Mouse (Mus musculus) limb, embryonic 12.5 days (tissue): ENCODE data around the gene Cacna1e. TPM values are rescaled to one million over a fixed set of nuclear protein-coding genes. Genes with fewer than 3 reads are reported as not detected.

ENCODE experiments used
- ATAC-seq: fragments of 200-750 bp; cut with Nextera tagmentation; 2 replicates; pipeline ENCODE4 v1.8.0; 2017; ENCODE audit warnings: low read depth, moderate TSS enrichment; ENCODE audit not compliant: insufficient number of reproducible peaks, insufficient read depth, low FRiP score, low TSS enrichment
- H3K27ac ChIP-seq: fragments of 300-500 bp; sonication (generic); 2 replicates; pipeline ENCODE4 v1.5.1; 2016; ENCODE audit warnings: mild to moderate bottlenecking, moderate library complexity
- H3K27me3 ChIP-seq: fragments of 300-500 bp; sonication (generic); 2 replicates; pipeline ENCODE4 v1.6.1; 2016; ENCODE audit warnings: mild to moderate bottlenecking, moderate library complexity
- H3K36me3 ChIP-seq: fragments of 300-500 bp; sonication (generic); 2 replicates; pipeline ENCODE4 v1.6.1; 2016; ENCODE audit warnings: mild to moderate bottlenecking, moderate library complexity
- H3K4me1 ChIP-seq: fragments of 300-500 bp; sonication (generic); replicated peaks from 2 replicates; pipeline ENCODE4 v1.6.1; 2016
- H3K4me2 ChIP-seq: fragments of 300-500 bp; sonication (generic); 2 replicates; pipeline ENCODE4 v1.6.1; 2016; ENCODE audit warnings: mild to moderate bottlenecking, moderate library complexity
- H3K4me3 ChIP-seq: fragments of 300-500 bp; sonication (generic); replicated peaks from 2 replicates; pipeline ENCODE4 v1.5.1; 2016; ENCODE audit warnings: mild to moderate bottlenecking
- H3K9ac ChIP-seq: fragments of 300-500 bp; sonication (generic); replicated peaks from 2 replicates; pipeline ENCODE4 v1.6.1; 2016; ENCODE audit warnings: mild to moderate bottlenecking, moderate library complexity
- H3K9me3 ChIP-seq: fragments of 300-500 bp; sonication (generic); 2 replicates; pipeline ENCODE4 v1.6.1; 2016; ENCODE audit warnings: mild to moderate bottlenecking, moderate library complexity
- WGBS: fragments of 180-500 bp; shearing (Covaris S2); methylation state at CpG from one replicate; pipeline ENCODE4 v1.1.7; 2016; 5-methylcytosine and 5-hydroxymethylcytosine counted together
- polyA plus RNA-seq: library from polyadenylated mRNA; unstranded; fragments of >200 nt; fragmentation: Nextera tagmentation; extraction: Ambion mirVana; gene quantifications from 2 replicates; pipeline ENCODE4 v1.2.1, GENCODE M21; 2016

Gene Cacna1e
- 0.79 and 1.2 TPM in 2 replicates for polyA plus RNA-seq

- Histone ChIP-seq H3K4me2 (peak within 1 kb of the TSS; percentile 79), H3K9ac (peak within 1 kb of the TSS; percentile 51), H3K27ac (no peak within 1 kb of the TSS), H3K4me1 (peaks cover 10% of the 10 kb centered on the region; the same call in 1 of the 2 replicates), H3K27me3 (peaks cover 58% of the 10 kb centered on the region), H3K4me3 (peak within 1 kb of the TSS; percentile 43), H3K36me3 (no peaks in the 10 kb centered on the region), H3K9me3 (no peaks in the 10 kb centered on the region)
- ATAC-seq: no peak
- 6% methylated on average over 31 of the region's 31 CpGs for WGBS
Measured at GRCm38 (mm10) chr1:154884275-154885206, at the start of gene Cacna1e. Gene Cacna1e, minus strand, starts transcription at chr1:154884501.

GRCm38 (mm10) chr1:154918406-154918805, 34.1 kb upstream of the Cacna1e start:
- Histone ChIP-seq H3K4me2 (no peak overlapping the region), H3K9me3 (no peaks in the 10 kb centered on the region), H3K9ac (no peak overlapping the region), H3K4me3 (no peak overlapping the region), H3K36me3 (no peaks in the 10 kb centered on the region), H3K27ac (no peak overlapping the region), H3K27me3 (no peaks in the 10 kb centered on the region), H3K4me1 (no peaks in the 10 kb centered on the region)
- no peak for ATAC-seq
- WGBS: 81% methylated on average over 2 of the region's 2 CpGs

- no peak overlapping the region for H3K4me3 ChIP-seq
- no peaks in the 10 kb centered on the region for H3K36me3 ChIP-seq
- H3K27ac ChIP-seq: no peak overlapping the region
- ATAC-seq: no peak
- H3K9me3 ChIP-seq: no peaks in the 10 kb centered on the region
- H3K27me3 ChIP-seq: no peaks in the 10 kb centered on the region
- no peak overlapping the region for H3K4me2 ChIP-seq
- WGBS: 55% methylated on average over 6 of the region's 6 CpGs
- H3K4me1 ChIP-seq: no peaks in the 10 kb centered on the region
- no peak overlapping the region for H3K9ac ChIP-seq
Measured at GRCm38 (mm10) chr1:154917438-154917837, 33.1 kb upstream of the Cacna1e start.

- 82% methylated on average over 2 of the region's 2 CpGs for WGBS
- H3K4me2 ChIP-seq: no peak overlapping the region
- no peak overlapping the region for H3K4me3 ChIP-seq
- no peaks in the 10 kb centered on the region for H3K4me1 ChIP-seq
- H3K27me3 ChIP-seq: no peaks in the 10 kb centered on the region
- H3K27ac ChIP-seq: no peak overlapping the region
- no peak for ATAC-seq
- no peaks in the 10 kb centered on the region for H3K9me3 ChIP-seq
- no peak overlapping the region for H3K9ac ChIP-seq
- no peaks in the 10 kb centered on the region for H3K36me3 ChIP-seq
Measured at GRCm38 (mm10) chr1:154909554-154909953, 25.3 kb upstream of the Cacna1e start.

- H3K4me2 ChIP-seq: no peak overlapping the region
- no peaks in the 10 kb centered on the region for H3K36me3 ChIP-seq
- H3K4me1 ChIP-seq: no peaks in the 10 kb centered on the region
- H3K9ac ChIP-seq: no peak overlapping the region
- 80% methylated on average over 2 of the region's 2 CpGs for WGBS
- H3K9me3 ChIP-seq: no peaks in the 10 kb centered on the region
- H3K4me3 ChIP-seq: no peak overlapping the region
- no peak overlapping the region for H3K27ac ChIP-seq
- H3K27me3 ChIP-seq: no peaks in the 10 kb centered on the region
- ATAC-seq: no peak
Measured at GRCm38 (mm10) chr1:154897390-154897789, 13.1 kb upstream of the Cacna1e start.

GRCm38 (mm10) chr1:154890244-154890643, 5.9 kb upstream of the Cacna1e start:
- H3K27ac ChIP-seq: no peak overlapping the region
- H3K27me3 ChIP-seq: peaks cover 23% of the 10 kb centered on the region
- no peak overlapping the region for H3K4me3 ChIP-seq
- no peaks in the 10 kb centered on the region for H3K4me1 ChIP-seq
- no peak overlapping the region for H3K9ac ChIP-seq
- H3K36me3 ChIP-seq: no peaks in the 10 kb centered on the region
- H3K9me3 ChIP-seq: no peaks in the 10 kb centered on the region
- H3K4me2 ChIP-seq: no peak overlapping the region
- ATAC-seq: no peak
- WGBS: 77% methylated on average over 5 of the region's 5 CpGs

- Histone ChIP-seq H3K9me3 (no peaks in the 10 kb centered on the region), H3K4me3 (no peak overlapping the region), H3K9ac (no peak overlapping the region), H3K4me1 (peaks cover 8% of the 10 kb centered on the region; the same call in 1 of the 2 replicates), H3K4me2 (no peak overlapping the region), H3K27me3 (peaks cover 41% of the 10 kb centered on the region), H3K27ac (no peak overlapping the region), H3K36me3 (no peaks in the 10 kb centered on the region)
- WGBS: 93% methylated on average over 5 of the region's 5 CpGs
- no peak for ATAC-seq
Measured at GRCm38 (mm10) chr1:154888495-154888894, 4.2 kb upstream of the Cacna1e start.

- WGBS: 75% methylated on average over 5 of the region's 5 CpGs
- H3K9ac ChIP-seq: no peak overlapping the region
- no peak overlapping the region for H3K27ac ChIP-seq
- peaks cover 45% of the 10 kb centered on the region for H3K27me3 ChIP-seq
- no peaks in the 10 kb centered on the region for H3K9me3 ChIP-seq
- peaks cover 10% of the 10 kb centered on the region; the same call in 1 of the 2 replicates for H3K4me1 ChIP-seq
- no peak overlapping the region for H3K4me3 ChIP-seq
- no peak for ATAC-seq
- no peak overlapping the region for H3K4me2 ChIP-seq
- H3K36me3 ChIP-seq: no peaks in the 10 kb centered on the region
Measured at GRCm38 (mm10) chr1:154888018-154888417, 3.7 kb upstream of the Cacna1e start.

GRCm38 (mm10) chr1:154887546-154887945, 3.2 kb upstream of the Cacna1e start:
- 87% methylated on average over 3 of the region's 3 CpGs for WGBS

GRCm38 (mm10) chr1:154886611-154887010, 2.3 kb upstream of the Cacna1e start:
- H3K27ac ChIP-seq: no peak overlapping the region

More at GRCm38 (mm10) chr1:154887546-154887945, 3.2 kb upstream of the Cacna1e start:
- Histone ChIP-seq H3K9ac (no peak overlapping the region), H3K27me3 (peaks cover 50% of the 10 kb centered on the region), H3K4me1 (peaks cover 10% of the 10 kb centered on the region; the same call in 1 of the 2 replicates), H3K9me3 (no peaks in the 10 kb centered on the region), H3K36me3 (no peaks in the 10 kb centered on the region), H3K27ac (no peak overlapping the region), H3K4me3 (no peak overlapping the region), H3K4me2 (no peak overlapping the region)
- no peak for ATAC-seq

GRCm38 (mm10) chr1:154885207-154885548, 877 bp upstream of the Cacna1e start:
- WGBS: 34% methylated on average over 6 of the region's 6 CpGs
- Histone ChIP-seq H3K9me3 (no peaks in the 10 kb centered on the region), H3K9ac (no peak overlapping the region), H3K27me3 (peaks cover 58% of the 10 kb centered on the region), H3K4me3 (no peak overlapping the region), H3K4me1 (peaks cover 10% of the 10 kb centered on the region; the same call in 1 of the 2 replicates), H3K36me3 (no peaks in the 10 kb centered on the region), H3K27ac (no peak overlapping the region), H3K4me2 (no peak overlapping the region)
- ATAC-seq: no peak

More at GRCm38 (mm10) chr1:154886611-154887010, 2.3 kb upstream of the Cacna1e start:
- Histone ChIP-seq H3K36me3 (no peaks in the 10 kb centered on the region), H3K27me3 (peaks cover 58% of the 10 kb centered on the region), H3K9me3 (no peaks in the 10 kb centered on the region), H3K4me1 (peaks cover 10% of the 10 kb centered on the region; the same call in 1 of the 2 replicates), H3K4me2 (no peak overlapping the region), H3K9ac (no peak overlapping the region), H3K4me3 (no peak overlapping the region)
- ATAC-seq: no peak
- 55% methylated on average over 2 of the region's 2 CpGs for WGBS
